Mouse (Mus musculus): ENCODE results near the gene Xrcc2.
A peak's percentile ranks its signal among the peaks of the same experiment; 100 is the strongest.
"Not testable (repeated sequence)": the region's sequence is repeated elsewhere in the genome, so short reads cannot be mapped to it uniquely, and the experiment has no call there.

Xrcc2 gene

DNA sequence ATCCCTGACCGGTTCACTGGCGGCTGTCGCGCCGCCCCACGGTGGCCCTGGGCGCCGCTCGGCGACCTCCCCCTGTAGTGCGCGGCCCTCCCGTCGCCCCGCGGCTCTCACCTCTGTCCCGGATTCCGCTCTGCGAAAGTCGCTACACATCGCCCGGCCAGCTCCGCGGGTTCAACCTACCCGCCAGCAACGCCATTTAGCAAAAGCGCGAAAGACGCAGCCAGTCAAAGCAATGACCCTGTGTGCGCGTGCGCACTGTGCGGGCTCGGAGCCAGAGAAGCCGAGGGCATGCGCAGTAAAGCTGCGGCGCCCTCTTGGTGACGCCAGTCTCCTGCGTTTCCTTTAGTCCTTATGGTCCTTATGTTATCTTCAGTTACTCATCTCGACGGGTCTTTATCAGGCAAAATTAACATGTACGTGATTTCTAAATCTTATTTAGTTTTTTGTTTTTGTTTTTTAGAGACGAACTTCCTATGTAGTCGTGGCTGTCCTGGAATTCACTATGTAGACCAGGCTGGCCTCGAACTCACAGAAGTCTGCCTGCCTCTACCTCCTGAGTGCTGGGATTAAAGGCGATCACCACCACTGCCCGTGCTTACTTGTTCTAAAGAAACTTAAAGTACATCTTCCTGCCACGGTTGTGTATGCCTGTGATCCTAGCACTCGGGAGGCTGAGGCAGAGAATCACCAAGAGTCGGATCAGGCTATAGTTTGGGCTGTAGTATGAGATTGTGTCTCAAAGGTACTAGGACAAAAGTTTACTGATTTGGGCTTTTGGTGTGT, at the start of gene Xrcc2:
TSS of gene Xrcc2 (minus strand) at position 259 of the 783 bp plus-strand sequence.
- peak; percentile 97 for DNase-seq (ENCODE audit: low spot score)

DNA sequence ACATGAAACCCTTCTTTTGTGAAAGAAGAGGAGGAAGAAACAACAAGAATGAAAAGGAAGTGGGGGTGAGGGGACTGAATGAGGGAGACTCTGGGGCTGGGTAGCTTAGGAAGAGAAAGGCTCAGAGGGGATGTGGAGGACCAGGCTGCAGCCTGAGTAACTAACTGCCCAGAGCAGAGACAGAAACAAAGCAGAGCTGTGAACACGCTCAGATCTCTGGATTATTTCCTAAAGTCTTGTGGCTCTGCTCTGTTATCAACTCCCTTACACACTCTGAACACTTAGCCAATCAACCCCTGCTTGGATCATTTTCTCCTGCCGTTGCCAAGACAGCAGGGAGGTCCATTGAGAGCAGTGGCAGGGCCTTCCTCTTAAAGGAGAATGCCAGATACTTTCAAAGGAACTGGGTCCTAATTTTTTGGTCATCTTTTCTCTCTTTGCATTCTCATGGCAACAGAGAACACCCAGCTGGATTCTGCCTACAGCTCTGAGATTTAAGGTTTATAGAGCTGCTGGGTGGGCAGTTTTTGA, 48.7 kb upstream of the Xrcc2 start:
- no peak for DNase-seq (ENCODE audit: low spot score)

DNA sequence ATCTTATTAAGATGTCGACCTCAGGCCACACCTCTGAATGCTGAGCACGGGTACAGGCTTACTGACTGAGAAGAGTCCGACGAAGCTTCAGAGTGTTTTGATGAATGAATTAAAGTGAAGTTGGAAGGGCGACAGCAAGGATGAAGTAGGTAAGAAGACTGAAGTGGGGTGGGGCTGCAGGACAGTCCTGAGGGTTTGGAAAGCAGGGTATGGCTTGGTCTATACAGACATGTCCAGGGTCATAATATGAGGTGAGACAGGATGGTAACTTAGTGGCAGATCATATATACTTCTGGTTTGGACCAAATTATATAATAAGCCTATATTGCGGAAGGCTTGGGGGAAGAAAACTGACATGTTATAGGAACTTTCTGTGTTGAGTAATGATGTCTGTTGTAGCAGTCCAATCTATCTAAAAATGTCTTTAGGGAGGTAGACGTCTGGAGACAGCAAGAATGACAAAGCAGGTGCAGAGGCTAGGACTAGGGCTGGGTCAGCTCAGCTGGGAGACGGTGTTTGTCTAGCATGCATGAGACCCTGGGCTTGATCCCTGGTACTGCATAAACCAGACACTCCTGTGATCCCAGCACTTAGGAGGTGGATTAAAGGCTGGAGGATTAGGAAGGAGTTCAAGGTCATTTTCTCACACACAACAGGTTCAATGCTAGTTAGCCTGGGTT, 48.1 kb upstream of the Xrcc2 start:
- DNase-seq (ENCODE audit: low spot score) = no peak

DNA sequence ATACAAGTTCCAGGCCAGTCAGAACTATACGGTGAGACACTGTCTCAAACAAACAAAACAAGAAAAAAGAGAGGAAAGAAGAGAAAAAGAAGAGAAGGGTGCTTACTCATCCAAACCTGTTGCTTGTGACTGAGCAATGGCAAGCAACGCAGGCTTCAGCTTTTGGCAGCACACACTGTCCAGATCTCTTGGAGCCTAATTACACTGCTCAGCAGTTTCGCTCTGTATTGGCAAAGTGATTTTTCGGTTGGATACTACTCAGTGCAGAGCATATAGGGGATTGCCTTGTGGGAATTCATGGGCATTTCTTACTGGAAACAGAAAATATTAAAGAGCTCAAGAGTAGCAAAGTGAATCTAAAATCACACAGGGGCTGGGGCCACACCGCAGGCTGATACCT, 47.2 kb upstream of the Xrcc2 start:
- DNase-seq (ENCODE audit: low spot score) = no peak

DNA sequence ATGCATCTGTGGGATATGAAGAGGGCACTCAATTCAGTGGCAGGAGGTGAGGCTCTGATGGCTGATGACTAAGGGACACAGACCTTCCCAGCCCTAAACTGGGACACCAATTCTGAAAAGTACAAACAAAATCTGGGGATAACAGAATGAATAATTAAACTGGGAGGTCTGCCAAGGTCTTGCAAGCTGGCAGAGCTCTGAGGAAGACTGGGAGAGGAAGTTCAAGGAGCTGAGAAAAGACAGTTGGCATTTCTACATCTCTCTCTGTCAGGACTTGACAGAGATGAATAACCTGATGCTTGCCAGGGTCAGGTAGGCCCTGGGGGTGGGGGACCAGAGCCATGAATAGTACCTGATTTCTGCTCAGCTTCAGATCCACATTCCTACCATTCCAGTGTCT, 45.9 kb upstream of the Xrcc2 start:
- no peak for DNase-seq (ENCODE audit: low spot score)

DNA sequence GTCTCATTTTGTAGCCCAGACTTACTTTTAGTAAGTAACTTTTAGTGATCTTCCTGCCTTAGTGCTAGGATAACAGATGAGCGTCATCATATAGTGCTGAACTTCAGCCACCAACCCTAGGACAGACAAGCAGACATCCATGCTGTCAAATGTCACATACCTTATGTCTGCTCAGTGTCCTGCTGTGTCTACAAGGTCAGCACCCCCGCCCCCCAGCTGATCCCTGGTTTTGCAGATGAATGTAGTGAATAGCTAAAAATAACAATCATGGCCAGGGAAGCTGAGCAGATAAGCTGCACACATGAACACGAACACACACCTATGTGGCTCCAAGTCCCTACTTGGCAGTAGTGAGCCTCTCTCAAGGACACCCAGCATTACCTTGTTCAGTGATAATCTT, 43.0 kb upstream of the Xrcc2 start:
- DNase-seq (ENCODE audit: low spot score) = no peak

DNA sequence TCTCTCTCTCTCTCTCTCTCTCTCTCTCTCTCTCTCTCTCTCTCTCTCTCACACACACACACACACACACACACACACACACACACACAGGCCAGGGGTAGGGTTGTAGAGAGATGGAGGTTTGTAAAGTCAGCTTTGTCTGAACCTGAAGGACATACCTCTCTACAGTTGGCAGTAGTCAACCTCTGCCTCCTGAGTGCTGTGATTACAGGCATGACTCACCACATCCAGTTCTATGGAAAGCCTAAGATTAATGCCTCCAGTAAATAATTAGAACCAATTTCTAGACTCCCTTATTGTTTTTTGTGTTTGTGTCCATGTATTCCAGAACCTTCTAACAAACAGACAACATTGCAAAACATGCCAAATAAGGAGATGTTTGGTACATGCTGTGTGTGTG, 42.3 kb upstream of the Xrcc2 start:
- DNase-seq (ENCODE audit: low spot score) = no peak

DNA sequence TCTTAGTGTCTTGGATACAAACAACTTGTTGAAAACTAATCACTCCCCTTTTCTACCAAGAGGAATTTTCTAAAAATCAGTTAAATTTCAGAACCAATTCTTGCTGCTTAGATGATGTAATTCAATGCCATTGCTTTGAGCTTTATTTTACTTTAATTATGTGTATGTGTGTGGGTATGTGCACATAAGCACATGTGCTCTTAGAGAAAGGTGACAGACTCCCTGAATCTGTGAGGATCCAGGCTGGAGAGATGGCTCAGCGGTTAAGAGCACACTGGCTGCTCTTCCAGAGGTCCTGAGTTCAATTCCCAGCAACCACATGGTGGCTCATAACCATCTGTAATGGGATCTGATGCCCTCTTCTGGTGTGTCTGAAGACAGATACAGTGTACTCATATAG, 33.3 kb upstream of the Xrcc2 start:
- not testable (repeated sequence) for DNase-seq (ENCODE audit: low spot score)

DNA sequence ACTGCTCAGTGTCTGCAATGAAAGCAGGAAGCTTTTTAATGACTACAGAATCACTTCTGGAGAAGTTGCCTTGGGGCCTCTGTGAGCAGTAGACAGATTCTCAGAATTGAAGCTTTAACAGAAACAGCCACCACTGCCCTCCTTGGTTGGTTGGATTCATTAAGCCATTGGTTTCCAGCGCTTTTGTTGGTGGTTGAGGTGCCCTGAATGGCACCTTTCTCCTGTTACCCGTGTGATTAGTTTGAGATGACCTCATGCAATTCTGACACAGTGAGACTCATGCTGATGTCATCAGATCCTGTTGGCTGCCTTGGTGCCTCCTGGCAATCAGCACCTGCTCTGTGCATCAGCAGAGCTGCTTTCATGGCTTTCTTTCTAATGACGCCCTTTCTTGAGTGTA, 32.8 kb upstream of the Xrcc2 start:
- no peak for DNase-seq (ENCODE audit: low spot score)

DNA sequence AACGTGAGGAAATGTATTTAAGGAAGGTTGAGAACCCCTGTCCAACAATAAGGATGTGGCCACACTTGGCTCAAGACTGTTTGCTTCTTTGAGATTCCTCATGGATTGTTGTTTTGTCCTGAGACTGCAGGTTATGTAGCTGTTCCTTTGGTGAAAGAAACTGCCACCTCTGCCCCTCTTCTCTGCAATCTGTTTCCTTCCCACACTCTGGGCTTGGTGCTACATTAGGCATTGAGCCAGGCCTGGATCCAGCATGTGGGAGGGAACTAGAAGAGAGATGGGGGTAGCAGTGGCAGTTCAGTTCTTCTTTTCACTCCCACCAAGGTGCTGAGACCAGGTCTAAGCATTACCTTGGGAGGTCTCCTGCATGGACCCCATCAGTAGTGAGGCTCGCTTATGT, 30.2 kb upstream of the Xrcc2 start:
- peak; percentile 65 for DNase-seq (ENCODE audit: low spot score)

DNA sequence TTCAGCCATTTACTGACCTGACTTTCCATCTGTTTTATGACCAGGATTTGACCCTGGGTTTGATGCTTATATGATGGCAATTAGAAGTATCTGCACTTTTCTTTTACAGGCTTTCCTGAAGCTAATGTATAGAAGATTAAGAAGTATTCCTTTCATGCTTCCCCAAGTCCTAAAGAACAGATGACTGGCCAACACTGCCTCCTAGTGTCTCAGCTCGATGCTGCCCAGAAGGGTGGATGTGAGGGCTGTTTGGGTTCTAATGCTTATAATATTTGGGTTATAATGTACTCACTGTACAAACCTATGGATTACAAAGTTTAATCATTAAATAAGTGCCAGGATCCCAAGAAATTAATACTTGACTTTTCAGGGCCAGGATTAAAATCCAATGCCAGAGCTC, 28.7 kb upstream of the Xrcc2 start:
- peak; percentile 62 for DNase-seq (ENCODE audit: low spot score)

DNA sequence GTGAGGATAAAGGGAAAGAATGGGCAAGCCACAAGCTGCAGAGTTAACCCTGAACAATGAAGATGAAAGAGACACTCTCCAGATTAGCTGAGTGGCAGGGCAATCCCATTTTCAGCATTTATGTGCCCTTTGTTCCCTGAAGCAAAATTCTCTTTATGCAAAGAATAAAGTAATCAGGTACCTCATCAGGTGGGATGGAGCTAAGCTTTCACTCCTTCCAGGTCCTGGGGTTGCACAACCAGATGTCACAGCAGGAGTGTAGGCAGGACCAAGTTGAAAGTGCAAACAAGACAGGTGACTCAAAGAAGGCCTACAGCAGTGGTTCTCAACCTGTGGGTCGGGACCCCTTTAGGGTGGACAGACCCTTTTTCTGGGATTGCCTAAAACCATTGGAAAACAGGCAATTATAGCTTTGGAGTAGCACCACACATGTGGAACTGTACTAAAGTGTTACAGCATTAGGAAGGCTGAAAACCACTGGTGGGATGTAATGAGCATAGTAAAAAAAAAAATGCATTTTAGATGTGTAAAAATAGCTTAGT, 18.6 kb upstream of the Xrcc2 start:
- DNase-seq (ENCODE audit: low spot score) = no peak

DNA sequence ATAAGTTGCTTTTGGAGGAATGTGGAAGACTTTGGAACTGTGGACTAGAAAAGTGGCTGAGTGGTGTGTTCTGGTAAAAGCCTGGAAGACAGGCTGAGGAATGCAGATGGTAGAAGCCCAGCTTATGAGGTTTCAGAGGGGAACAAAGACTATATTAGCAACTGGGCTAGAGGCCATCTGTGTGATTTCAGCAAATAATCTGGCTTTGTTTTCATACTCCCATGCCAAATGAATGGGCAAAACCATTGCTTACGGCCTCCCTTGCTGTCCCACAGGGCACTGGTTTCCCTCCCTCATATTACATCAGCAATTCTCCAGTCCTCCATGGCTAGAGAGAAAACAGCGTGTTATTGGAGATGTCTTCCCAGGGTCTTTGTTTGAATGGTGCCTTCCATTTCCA, 17.4 kb upstream of the Xrcc2 start:
- DNase-seq (ENCODE audit: low spot score) = peak; percentile 20

DNA sequence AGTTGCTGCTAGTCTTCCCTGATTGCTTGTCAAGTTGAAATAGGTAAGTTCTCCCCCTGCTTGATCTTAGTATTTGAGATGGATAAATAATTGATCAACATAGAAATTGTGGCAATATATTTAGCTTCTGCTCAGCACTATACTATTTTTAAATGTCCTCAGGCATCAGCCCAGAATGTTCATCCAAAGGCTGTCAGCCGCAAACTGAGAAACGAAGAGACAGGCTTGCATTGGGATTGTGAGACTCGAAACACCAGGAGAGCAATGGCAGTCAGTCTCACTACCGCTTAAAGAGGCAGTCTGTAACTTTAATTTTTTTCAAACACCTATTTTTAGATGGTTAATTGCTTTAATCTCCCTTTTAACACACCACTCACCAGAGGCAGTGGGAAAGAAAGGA, 13.8 kb upstream of the Xrcc2 start:
- no peak for DNase-seq (ENCODE audit: low spot score)

DNA sequence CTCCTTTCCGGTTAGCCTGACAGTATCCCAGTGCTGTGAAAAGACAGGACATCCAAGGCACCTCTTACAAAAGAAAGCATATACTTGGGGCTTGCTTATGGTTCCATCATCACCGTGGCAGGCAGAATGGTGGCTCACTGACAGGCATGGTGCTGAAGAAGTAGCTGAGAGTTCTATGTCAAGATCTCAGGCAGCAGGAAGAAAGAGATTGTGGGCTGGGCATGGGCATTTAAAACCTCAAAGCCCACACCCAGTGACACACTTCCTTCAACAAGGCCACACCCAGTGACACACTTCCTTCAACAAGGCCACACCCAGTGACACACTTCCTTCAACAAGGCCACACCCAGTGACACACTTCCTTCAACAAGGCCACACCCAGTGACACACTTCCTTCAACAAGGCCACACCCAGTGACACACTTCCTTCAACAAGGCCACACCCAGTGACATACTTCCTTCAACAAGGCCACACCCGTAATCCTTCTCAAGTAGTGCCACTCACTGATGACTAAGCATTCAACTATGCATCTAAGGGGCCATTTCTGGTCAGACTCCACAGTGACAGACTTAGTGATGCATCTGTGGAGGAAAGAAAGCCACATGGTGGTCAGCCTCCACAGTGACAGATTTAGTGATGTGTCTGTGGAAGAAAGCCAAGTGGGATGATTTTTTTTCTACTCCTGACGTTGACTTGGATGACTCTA, 7.5 kb upstream of the Xrcc2 start:
- not testable (repeated sequence) for DNase-seq (ENCODE audit: low spot score)

DNA sequence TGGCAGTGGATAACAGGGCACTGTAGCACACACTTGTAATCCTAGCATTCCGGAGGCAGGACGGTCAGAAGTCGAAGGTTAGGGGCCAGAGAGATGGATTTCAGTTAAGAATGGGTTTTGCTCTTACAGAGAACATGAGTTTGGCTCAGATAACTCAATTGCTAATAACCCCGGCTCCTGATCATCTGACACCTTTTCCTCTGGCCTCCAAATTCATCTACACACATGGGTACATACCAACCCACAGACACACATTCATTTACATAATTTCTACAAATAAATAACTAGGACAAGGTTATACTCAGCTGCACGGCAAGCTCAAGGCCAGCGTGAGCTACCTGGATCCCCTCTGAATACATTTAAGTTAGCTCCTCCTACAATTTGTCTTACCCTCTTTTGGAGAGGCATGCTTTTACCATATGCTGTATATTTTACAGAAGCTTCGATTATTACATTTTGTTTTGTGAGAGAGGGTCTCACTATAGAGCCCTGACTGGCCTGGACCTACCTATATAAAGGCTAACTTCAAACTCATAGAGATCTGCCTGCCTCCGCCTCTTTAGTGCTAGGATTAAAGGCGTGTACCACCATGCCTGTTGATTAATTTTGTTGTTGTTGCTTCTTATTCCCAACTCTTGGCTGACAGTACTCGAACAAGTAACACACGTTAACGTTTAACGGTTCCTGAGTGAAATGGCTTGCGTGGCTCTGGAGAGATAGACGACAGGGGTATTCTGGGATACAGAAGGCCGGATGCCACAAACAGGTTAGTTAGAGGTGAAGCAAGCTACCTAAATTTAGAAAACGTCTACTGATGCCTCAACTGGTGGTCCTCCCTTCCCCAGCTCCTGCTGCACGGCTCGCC, 691 bp downstream of the Xrcc2 start:
- no peak for DNase-seq (ENCODE audit: low spot score)

DNA sequence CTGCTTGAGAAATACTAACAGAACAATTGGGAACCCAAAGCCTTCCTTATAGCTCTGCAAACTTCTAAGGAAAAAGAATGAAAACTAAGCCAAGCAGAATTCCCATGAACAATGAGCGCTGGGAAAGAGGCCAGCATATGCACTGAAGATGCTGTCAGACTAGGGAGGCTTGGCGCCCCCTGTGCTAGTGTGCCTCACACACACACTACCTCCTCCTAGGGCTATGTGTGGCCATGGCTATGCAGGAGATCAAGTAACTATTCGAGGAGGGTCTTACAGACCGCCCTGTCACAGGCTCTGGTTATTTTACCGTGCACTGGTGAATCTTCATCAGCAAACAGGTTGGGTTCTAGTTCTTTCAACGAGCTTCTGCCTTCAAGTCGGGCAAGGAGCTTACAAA, 7.7 kb downstream of the Xrcc2 start:
- no peak for DNase-seq (ENCODE audit: low spot score)

DNA sequence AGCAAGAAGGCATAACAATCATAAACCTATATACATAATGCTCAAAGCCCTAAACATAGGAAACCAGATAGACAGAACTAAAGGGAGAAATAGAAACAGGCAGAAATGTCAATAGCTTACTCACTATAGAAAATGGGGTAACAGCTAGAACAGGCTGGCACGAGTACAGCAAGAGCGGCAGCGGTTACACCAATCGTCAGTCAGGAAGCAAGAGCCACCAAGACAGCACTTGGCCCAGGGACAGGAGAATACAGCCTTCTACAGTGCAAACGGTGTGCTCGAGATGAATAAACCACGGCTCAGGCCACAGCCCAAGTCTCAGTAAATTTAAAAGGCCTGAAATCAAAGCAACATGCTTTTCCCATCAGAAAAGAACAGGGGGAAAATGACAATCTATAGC, 9.4 kb downstream of the Xrcc2 start:
- DNase-seq (ENCODE audit: low spot score) = no peak

DNA sequence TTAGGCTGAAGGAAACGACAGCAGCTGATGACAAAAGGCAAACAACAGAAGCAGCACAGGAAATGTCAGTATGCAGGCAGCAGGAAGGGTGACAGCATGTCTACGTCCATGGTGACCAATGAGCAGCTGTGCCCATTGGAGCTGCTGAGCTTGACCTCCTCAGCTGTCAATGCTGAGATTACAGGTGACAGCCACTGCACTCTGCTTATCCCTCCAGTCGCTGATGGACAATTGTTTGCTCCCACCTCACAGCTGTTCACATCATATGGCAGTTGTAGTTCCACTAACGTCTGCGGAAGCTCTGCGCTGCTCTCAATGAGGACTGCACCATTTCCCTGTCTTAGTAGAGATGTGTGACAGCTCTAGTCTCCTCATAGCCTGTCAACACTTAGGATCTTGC, 9.8 kb downstream of the Xrcc2 start:
- DNase-seq (ENCODE audit: low spot score) = no peak

DNA sequence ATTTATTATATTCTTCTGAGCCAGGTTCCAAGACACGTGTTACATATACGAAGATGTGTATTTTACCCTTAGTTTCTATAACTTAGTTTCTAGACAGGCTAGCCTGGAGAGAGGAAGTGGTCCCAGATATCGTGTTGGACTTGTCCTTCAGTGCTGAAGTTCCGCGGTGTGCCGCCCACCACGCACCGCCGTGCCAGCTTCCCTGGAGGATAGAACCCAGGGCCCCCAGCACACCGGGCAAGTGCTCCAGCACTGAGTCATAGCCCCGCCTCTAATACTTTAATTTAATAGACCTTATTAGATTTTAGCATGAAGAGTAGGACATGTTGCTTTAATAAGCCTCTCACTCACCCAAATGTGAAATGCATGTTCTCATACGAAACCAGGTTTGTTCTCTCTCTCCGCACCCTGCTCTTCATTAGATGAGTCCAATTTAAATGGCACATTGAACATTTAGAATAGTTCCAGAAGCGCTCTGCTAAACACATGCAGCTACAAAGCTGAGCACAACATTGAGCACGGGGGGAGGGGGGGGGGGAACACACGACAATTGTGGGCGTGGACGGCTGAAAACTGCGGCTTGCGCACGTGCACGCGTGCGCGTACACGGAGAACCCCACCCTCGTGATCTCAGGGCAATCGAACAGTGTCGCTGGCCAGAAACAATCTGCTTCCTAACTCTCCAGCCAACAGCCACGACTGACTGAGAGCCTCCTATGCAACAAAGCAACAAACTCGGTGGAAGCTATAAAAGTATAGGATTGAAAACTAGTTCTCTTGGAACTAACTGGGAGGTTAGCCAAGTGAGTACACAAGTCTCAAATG, 33.7 kb downstream of the Xrcc2 start:
- DNase-seq (ENCODE audit: low spot score) = no peak

DNA sequence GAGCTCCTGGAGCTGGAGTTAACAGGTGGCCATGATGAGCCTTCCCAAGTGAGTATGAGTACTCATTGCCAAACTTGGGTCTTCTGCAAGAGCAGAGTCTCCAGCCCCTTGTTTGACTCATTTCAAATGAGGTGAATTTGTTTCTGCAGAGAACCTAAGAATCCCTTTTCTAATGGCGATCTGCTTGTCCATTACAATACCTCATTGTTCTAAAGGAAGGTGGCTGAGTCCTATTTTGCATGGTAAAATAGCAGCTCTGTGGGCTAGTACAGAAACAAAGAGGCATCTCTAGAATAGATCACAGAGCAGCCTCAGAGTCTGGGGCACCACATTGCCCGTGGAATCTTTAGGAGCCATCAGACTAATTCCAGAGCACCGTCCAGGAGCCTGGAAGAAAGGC, 34.6 kb downstream of the Xrcc2 start:
- DNase-seq (ENCODE audit: low spot score) = no peak

Data from layer of hippocampus, adult 11-12 months (tissue).